Mouse (Mus musculus): Measurements from ENCODE around the gene Sstr1. TPM values are rescaled to one million over a fixed set of nuclear protein-coding genes. Genes with fewer than 3 reads are reported as not detected.

Sstr1 gene
- polyA plus RNA-seq, 1 experiment from 2014 or later = 1.4 TPM

- Histone ChIP-seq H3K4me3 (ENCODE audit: low read length) (no peak overlapping the region), H3K36me3 (ENCODE audit: control insufficient read depth, insufficient read depth, low read length) (no peaks in the 10 kb centered on the region), H3K27me3 (replicated peaks; ENCODE audit: control insufficient read depth, insufficient read depth, low read length) (peaks cover 24% of the 10 kb centered on the region), H3K4me2 (ENCODE audit: low read depth, low read length) (no peak overlapping the region), H3K9ac (ENCODE audit: low read depth, low read length) (no peak overlapping the region), H3K9me3 (ENCODE audit: control insufficient read depth, low read length) (no peaks in the 10 kb centered on the region), H3K4me1 (ENCODE audit: control insufficient read depth, insufficient read depth, low read length) (peaks cover 18% of the 10 kb centered on the region), H3K27ac (ENCODE audit: low read length) (no peak overlapping the region)
- 48% methylated on average over 2 of the region's 2 CpGs for WGBS
- no peak for ATAC-seq
Observed at GRCm38 (mm10) chr12:58216218-58216617, 4.6 kb downstream of the Sstr1 start.

DNA sequence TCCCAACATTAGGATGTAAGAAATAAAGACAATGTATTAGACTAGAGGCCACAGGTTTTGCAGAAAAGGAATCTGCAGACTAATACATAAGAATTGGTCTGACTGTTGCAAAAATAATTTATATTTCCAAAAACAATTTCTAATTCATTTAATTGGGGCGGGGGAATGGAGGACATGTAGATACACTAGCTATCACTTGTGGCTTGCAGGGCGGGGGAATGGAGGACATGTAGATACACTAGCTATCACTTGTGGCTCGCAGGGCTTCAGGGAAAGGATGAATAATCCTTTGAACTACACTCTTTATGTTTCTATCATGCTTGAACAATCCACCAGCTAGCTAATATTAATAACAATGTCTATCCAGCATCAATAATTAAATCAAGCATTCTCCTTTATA lies 7.5 kb downstream of the Sstr1 start:
- Histone ChIP-seq H3K4me3 (ENCODE audit: low read length) (no peak overlapping the region), H3K9me3 (ENCODE audit: control insufficient read depth, low read length) (no peaks in the 10 kb centered on the region), H3K27me3 (replicated peaks; ENCODE audit: control insufficient read depth, insufficient read depth, low read length) (no peaks in the 10 kb centered on the region; the same call in 1 of the 2 replicates), H3K36me3 (ENCODE audit: control insufficient read depth, insufficient read depth, low read length) (no peaks in the 10 kb centered on the region), H3K4me1 (ENCODE audit: control insufficient read depth, insufficient read depth, low read length) (no peaks in the 10 kb centered on the region), H3K9ac (ENCODE audit: low read depth, low read length) (no peak overlapping the region), H3K27ac (ENCODE audit: low read length) (no peak overlapping the region), H3K4me2 (ENCODE audit: low read depth, low read length) (no peak overlapping the region)
- ATAC-seq = no peak
- 87% methylated on average over 3 of the region's 3 CpGs for WGBS

DNA sequence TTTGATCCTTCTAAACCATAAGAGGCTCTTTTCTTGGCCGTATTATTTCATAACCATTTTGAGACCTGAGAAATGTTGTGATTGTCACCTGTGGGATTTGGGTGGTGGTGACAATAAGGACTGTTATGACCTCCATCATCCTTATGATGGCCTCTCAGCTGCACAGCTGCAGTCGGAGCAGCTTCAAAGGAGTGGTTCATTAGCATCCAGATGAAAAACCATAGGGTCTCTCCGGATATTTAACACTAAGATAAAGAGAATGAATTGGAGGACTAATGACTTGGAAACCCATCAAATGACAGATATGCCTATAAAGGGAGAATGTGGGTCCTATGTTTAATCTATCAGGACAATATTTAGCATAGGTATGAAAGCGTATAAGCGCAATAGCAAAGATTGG lies 14.1 kb downstream of the Sstr1 start:
- ATAC-seq = no peak
- WGBS = 80% methylated on average over 5 of the region's 5 CpGs

DNA sequence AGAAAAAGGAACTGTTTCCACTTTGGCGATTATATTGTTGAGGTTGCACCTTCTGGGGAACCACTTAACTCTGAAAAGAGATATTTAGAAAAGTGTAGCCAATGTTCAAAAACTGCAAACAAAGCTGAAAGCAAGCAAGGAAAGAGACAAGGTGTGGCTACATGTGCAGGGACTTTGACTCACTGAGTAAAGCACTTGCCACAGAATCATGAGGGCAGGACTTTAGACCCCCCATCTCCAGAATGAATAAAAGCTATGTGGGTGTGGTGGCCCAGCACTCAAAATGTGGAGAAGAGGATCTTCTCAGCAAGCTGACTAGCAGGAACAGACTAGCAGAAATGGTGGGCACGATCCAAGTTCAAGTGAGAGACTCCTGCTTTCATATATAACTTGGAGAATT lies 20.9 kb downstream of the Sstr1 start:
- ATAC-seq = peak; percentile 75
- Histone ChIP-seq H3K4me2 (ENCODE audit: low read depth, low read length) (no peak overlapping the region), H3K9ac (ENCODE audit: low read depth, low read length) (no peak overlapping the region), H3K36me3 (ENCODE audit: control insufficient read depth, insufficient read depth, low read length) (no peaks in the 10 kb centered on the region), H3K4me1 (ENCODE audit: control insufficient read depth, insufficient read depth, low read length) (no peaks in the 10 kb centered on the region; the same call in 1 of the 2 replicates), H3K27me3 (replicated peaks; ENCODE audit: control insufficient read depth, insufficient read depth, low read length) (no peaks in the 10 kb centered on the region), H3K27ac (ENCODE audit: low read length) (no peak overlapping the region), H3K9me3 (ENCODE audit: control insufficient read depth, low read length) (no peaks in the 10 kb centered on the region), H3K4me3 (ENCODE audit: low read length) (no peak overlapping the region)
- 73% methylated on average over 2 of the region's 2 CpGs for WGBS

More for the DNA sequence above, 14.1 kb downstream of the Sstr1 start:
- Histone ChIP-seq H3K27me3 (replicated peaks; ENCODE audit: control insufficient read depth, insufficient read depth, low read length) (no peaks in the 10 kb centered on the region), H3K9me3 (ENCODE audit: control insufficient read depth, low read length) (no peaks in the 10 kb centered on the region), H3K4me2 (ENCODE audit: low read depth, low read length) (no peak overlapping the region), H3K9ac (ENCODE audit: low read depth, low read length) (no peak overlapping the region), H3K4me3 (ENCODE audit: low read length) (no peak overlapping the region), H3K27ac (ENCODE audit: low read length) (no peak overlapping the region), H3K4me1 (ENCODE audit: control insufficient read depth, insufficient read depth, low read length) (no peaks in the 10 kb centered on the region), H3K36me3 (ENCODE audit: control insufficient read depth, insufficient read depth, low read length) (no peaks in the 10 kb centered on the region)

DNA sequence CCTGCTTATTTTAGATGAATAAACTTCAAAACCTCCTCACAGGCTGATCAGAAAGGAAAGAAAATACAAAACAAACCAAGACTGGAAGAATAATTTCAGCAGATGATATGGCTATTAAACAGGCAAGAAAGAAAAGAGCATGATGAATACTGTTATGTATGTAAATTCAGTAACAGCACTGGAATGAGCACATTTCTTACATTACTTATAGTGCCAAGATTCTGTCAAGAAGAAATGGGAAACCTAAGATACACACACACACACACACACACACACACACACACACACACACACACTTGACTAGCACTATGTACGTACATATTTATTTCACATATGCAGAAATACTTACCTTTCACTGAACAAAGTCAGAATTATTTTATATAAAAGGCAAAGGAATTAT lies 40.3 kb downstream of the Sstr1 start:
- ATAC-seq = no peak

More for the DNA sequence above, 40.3 kb downstream of the Sstr1 start:
- Histone ChIP-seq H3K4me1 (ENCODE audit: control insufficient read depth, insufficient read depth, low read length) (no peaks in the 10 kb centered on the region), H3K4me3 (ENCODE audit: low read length) (no peak overlapping the region), H3K4me2 (ENCODE audit: low read depth, low read length) (no peak overlapping the region), H3K9me3 (ENCODE audit: control insufficient read depth, low read length) (no peaks in the 10 kb centered on the region), H3K36me3 (ENCODE audit: control insufficient read depth, insufficient read depth, low read length) (no peaks in the 10 kb centered on the region), H3K27me3 (replicated peaks; ENCODE audit: control insufficient read depth, insufficient read depth, low read length) (no peaks in the 10 kb centered on the region), H3K9ac (ENCODE audit: low read depth, low read length) (no peak overlapping the region), H3K27ac (ENCODE audit: low read length) (no peak overlapping the region)
- WGBS = 86% methylated on average over 1 of the region's 1 CpGs

Other genes starting within 250 kb of the Sstr1 start
- 7.9 and 8.0 TPM in 2 replicates for gene Clec14a, start 57.5 kb downstream of the Sstr1 start, polyA plus RNA-seq (2015; fragmentation: Nextera tagmentation; extraction: Ambion mirVana)

Data from intestine, embryonic 16.5 days (tissue).